Mouse (Mus musculus): ENCODE results near the gene Ypel2.

Ypel2 gene

GRCm38 (mm10) chr11:86961510-86962303 lies 31.8 kb downstream of the Ypel2 start:
- peak; percentile 68 for DNase-seq (ENCODE audit: low read depth, low spot score)

GRCm38 (mm10) chr11:86960331-86960730 lies 33.2 kb downstream of the Ypel2 start:
- DNase-seq (ENCODE audit: low read depth, low spot score): no peak

GRCm38 (mm10) chr11:86958721-86959675 lies 34.5 kb downstream of the Ypel2 start:
- peak; percentile 68 for DNase-seq (ENCODE audit: low read depth, low spot score)

GRCm38 (mm10) chr11:86958182-86958581 lies 35.3 kb downstream of the Ypel2 start:
- peak; percentile 90 for DNase-seq (ENCODE audit: low read depth, low spot score)

- DNase-seq (ENCODE audit: low read depth, low spot score): no peak
These were observed 37.1 kb downstream of the Ypel2 start for GRCm38 (mm10) chr11:86956363-86956762.

DNA sequence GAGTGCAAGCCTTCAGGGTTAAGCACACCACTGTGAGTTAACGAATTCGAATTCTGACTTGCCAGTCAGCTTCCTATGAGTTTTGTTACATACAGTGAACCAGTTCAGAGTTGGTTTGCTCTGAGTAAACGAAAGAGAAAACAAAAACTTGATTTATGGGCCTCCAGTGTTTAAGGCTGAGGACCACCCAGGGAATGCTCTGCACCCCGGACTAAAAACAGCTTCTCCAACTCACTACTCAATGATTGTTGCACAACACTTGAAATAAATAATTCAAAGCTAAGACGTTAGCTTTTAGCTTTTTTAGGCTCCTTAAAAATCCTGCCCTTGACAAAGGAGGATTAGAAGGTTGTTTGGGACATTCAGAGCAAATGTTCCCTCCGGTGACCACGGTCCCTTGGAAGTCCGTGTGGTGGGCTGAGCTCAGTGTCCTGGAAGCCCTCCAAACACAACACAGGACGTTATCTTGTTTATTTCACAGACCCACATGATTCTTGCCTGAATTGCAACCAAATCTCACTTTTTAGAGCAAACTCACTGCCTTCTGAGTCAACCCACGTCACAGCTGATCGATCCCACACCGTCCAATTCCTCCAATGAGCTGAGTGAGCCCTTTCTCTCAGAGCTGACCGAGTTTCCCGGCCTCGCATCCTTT lies 38.8 kb downstream of the Ypel2 start:
- no peak for DNase-seq (ENCODE audit: low read depth, low spot score)

DNA sequence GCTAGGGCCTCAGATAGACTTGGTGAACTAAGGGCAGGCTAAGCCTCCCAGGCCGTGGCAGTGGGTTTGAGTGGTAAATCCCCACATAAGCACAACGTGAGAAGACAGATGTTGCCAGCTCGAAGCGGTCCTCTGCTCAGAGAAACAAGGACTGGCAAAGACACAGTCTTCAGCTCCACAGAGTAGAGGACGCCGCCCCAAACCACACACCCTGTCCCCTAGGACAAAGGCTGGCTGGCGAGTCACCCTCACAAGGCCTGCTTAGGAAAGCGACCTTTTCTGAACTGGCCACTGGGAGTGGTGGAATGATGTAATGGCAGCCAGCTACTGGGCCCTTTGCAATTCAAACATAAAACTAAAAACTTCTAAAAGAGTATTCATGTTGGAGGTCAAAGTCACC lies 40.4 kb downstream of the Ypel2 start:
- DNase-seq (ENCODE audit: low read depth, low spot score): no peak

DNA sequence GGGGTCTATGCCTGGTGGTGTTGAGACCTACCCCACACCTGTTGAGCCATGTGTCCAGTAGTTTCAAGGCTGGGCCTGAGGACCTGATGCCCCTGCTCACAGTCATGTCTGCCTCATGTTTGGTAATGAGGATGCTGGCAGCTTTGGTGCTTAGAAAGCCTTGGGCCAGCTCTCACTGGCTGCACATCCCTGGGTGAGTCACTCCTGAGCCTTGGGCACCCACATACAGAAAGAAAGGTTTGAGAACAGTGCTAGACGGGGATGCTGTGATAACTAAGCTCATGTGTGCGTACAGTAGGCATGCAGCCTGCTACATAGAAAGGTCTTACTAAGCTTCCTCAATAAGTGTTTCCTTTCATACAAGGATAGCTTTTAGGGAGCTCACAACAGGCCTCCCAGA lies 40.8 kb downstream of the Ypel2 start:
- DNase-seq (ENCODE audit: low read depth, low spot score): peak; percentile 79

DNA sequence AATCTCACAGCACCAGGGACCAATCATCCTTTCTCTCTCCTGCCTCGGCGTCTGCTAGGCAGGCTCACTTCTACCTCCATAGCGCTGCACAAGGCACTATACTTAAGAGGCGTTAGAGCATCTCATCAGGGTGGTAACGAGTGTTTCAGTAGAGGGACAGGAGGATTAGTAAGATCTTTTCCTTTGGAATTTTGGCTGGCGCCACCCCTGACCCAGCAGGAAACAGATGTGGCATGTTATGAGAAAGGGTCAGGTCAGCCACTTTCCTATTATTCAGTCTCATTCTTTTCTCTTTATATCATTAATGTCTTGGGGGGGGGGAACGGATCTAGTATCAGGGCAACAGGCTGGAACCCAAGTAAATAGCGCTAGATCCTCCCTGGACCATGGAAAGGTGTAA lies 41.8 kb downstream of the Ypel2 start:
- no peak for DNase-seq (ENCODE audit: low read depth, low spot score)

- no peak for DNase-seq (ENCODE audit: low read depth, low spot score)
These were observed 43.0 kb downstream of the Ypel2 start for GRCm38 (mm10) chr11:86950491-86950890.

GRCm38 (mm10) chr11:86949951-86950441 lies 43.5 kb downstream of the Ypel2 start:
- DNase-seq (ENCODE audit: low read depth, low spot score): peak; percentile 95

GRCm38 (mm10) chr11:86946644-86947195 lies 46.8 kb downstream of the Ypel2 start:
- DNase-seq (ENCODE audit: low read depth, low spot score): peak; percentile 67

- no peak for DNase-seq (ENCODE audit: low read depth, low spot score)
These were observed 47.6 kb downstream of the Ypel2 start for GRCm38 (mm10) chr11:86945933-86946332.

DNA sequence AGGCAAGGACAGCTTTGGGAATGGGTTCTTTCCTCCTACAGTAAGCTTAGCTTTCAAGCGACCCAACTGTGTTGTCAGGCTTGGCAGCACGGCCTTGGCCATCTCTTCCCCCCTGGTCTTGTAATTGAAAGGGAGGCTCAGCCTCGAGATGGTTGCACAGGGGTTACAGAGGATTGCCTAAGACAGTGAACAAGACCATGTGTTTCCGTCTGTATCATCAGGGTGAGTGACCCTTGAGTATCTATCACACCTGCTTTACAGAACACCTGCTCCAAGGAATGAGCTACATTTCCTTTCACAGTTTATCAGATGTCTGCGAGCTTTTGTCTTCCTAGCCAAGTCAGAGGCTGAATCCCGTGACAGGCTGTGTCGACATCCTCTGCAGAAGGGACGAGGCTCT lies 48.4 kb downstream of the Ypel2 start:
- DNase-seq (ENCODE audit: low read depth, low spot score): no peak

- peak; percentile 92 for DNase-seq (ENCODE audit: low read depth, low spot score)
These were observed 49.0 kb downstream of the Ypel2 start for GRCm38 (mm10) chr11:86944539-86944938.

DNA sequence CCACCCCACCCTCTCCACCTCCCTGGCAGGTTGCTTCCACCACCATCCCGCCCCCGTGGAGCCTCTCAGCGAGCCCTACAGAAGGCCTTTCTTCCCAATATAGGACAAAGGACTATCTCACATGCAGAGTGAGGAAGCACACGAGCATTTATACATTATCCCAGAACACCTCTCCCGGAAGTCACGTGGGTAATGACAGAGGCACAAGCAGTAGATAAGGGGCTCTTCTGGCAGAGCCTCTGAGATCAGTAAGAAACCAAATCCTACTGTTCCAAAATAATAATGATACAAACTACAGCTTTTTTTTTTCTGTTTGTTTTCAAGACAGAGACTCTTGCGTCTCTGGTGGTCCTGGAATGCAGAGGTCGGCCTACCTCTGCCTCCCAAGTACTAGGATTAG lies 51.6 kb downstream of the Ypel2 start:
- no peak for DNase-seq (ENCODE audit: low read depth, low spot score)

GRCm38 (mm10) chr11:86939503-86939902 lies 54.0 kb downstream of the Ypel2 start:
- DNase-seq (ENCODE audit: low read depth, low spot score): peak; percentile 61

DNA sequence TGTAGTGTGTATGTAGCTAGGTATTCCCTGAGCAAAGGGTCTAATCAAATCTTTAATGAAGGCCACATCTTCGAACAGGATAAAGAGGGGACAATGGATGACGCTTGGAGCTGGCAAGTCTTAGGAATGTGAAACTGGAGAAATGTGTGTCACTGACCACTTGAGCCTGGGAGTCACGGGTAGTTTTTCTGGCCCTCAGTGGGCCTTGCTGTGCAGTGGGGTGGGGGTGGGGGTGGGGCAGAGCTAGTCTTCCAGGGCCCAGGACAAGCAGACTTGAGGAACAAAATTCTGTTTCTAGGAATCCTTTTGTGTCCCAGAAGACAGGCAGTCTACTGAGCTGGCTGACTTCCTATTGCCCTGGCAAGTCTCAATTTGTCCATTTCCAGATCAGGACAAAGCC lies 55.0 kb downstream of the Ypel2 start:
- no peak for DNase-seq (ENCODE audit: low read depth, low spot score)

- no peak for DNase-seq (ENCODE audit: low read depth, low spot score)
These were observed 55.4 kb downstream of the Ypel2 start for GRCm38 (mm10) chr11:86938108-86938507.

DNA sequence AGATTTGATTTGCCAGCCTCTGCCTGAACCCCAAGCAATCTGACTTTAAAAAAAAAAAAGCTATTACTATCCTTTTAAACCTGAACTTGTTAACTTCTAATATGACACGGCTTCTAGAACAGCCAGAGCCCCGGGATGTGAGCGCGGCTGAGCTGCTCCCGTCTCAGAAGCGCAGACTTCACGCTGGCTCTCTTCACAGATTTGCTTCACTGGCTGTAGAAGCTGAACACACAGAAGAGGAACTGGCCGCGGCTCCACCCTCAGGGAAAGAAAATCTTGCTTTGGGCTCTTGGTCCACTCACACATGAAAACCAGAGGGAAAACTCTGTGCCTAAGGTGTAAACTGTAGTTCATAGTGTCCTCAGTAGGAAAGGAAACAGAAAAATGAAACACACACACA lies 56.6 kb downstream of the Ypel2 start:
- DNase-seq (ENCODE audit: low read depth, low spot score): no peak

DNA sequence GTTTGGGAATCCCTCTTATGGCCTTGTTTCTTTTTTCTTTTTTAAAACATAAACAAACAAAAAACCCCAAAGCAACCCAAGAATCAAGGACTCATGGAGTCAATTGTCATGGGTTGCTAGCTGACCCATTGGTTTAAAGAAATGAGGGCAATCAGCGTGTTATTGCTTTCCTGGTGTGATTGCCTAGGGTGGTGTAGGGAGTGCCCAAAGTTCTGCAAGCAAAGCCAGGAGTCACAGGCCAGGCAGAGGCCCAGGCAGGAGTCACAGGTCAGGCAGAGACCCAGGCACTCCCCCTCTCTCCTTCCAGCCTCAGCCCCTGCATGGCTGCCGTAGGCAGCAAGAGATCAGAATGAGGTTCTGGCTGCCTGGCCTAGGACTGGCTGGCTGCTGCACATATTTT lies 58.6 kb downstream of the Ypel2 start:
- DNase-seq (ENCODE audit: low read depth, low spot score): no peak

GRCm38 (mm10) chr11:86932201-86932600 lies 61.3 kb downstream of the Ypel2 start:
- DNase-seq (ENCODE audit: low read depth, low spot score): no peak
